Mouse (Mus musculus): ENCODE data around the gene Elmo3.

DNA sequence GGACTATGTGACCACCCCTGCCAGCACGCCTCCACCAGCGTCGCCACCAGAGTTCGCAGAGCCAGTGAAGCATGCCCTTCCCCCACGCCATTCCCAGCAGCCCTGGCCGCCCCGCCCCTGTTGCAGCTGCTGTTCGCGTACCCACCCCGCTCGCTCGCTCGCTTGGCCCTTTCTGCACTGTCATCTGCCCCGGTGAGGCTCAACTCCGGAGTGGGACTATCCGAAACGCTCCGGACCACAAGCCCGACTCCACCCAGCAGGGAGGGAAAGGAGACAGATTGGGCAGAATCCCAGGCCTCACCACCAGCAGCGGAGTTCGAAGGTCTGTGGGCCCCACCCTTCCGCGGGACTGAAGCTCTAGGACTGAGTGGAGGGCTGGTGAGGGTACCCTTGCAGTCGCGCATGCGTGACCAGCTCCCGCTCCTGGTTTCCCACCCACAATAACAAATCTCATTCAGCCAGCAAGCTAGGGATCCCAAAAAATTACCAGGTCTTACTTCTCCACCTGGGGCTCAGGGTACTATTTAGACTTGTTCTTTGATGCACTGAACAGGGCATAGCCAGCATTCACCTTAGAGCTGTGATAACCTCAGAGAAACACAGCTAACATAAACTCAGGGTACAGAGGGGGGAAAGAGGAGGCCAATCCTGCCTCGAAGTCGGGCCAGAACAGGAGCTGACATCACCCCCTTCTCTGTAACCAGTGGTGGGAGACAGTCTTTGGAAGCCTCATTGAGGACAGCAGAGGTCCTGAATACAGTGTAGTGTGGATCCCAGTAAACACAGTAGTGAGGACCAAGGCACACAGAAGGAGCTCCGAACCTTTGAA lies 28.9 kb upstream of the Elmo3 start:
- TF ChIP-seq POLR2A (IDR thresholded peaks at IDR 0.05; ENCODE audit: borderline replicate concordance, control insufficient read depth, low read depth, low read length), result no peak
- TF ChIP-seq CTCF (IDR thresholded peaks at IDR 0.05; ENCODE audit: control insufficient read depth, insufficient read depth, low read length), result no peak
